Mouse (Mus musculus) liver, embryonic 14 days (tissue): ENCODE data around the gene Il34. TPM values are rescaled to one million over a fixed set of nuclear protein-coding genes. Genes with fewer than 3 reads are reported as not detected.

Experiments
- polyA plus RNA-seq: library from polyadenylated mRNA; depleted of rRNA; stranded (reverse); fragments of >200 nt; gene quantifications from 2 replicates; pipeline ENCODE4 v1.2.3, GENCODE M21; 2012; rRNA removed

Il34 gene
- 0.01 and 0.07 TPM in 2 replicates for polyA plus RNA-seq

GRCm38 (mm10) chr8:110805669-110806068, at the start of gene Il34:
Gene Il34 (minus strand): TSS chr8:110805924.

GRCm38 (mm10) chr8:110846405-110847170, 40.9 kb upstream of the Il34 start, which contains the start of the genes Cog4 and Sf3b3:
Gene Cog4 (plus strand): TSS chr8:110846600.
Gene Sf3b3 (minus strand): TSS chr8:110846787.

GRCm38 (mm10) chr8:110720685-110721598, 84.8 kb downstream of the Il34 start, which contains the start of gene Mtss1l:
Gene Mtss1l (plus strand): TSS chr8:110721476.

Other genes starting within 250 kb of the Il34 start
- 12.9 and 14.8 TPM in 2 replicates for gene Vac14, start 187.3 kb downstream of the Il34 start, polyA plus RNA-seq
- gene Mtss1l, start 84.4 kb downstream of the Il34 start, polyA plus RNA-seq, result 2.4 and 2.5 TPM in 2 replicates
- gene Cog4, start 40.7 kb upstream of the Il34 start, polyA plus RNA-seq, result 14.3 and 16.8 TPM in 2 replicates
- 34.8 and 40.3 TPM in 2 replicates for gene Sf3b3, start 40.9 kb upstream of the Il34 start, polyA plus RNA-seq
- gene Fuk, start 96.6 kb upstream of the Il34 start, polyA plus RNA-seq, result 2.0 and 2.6 TPM in 2 replicates
- gene St3gal2, start 114.0 kb upstream of the Il34 start, polyA plus RNA-seq, result 9.7 and 11.0 TPM in 2 replicates
- gene Ddx19a, start 191.9 kb upstream of the Il34 start, polyA plus RNA-seq, result 28.3 and 30.8 TPM in 2 replicates
- gene Ddx19b, start 225.8 kb upstream of the Il34 start, polyA plus RNA-seq, result 2.5 and 2.9 TPM in 2 replicates
- gene Aars, start 227.2 kb upstream of the Il34 start, polyA plus RNA-seq, result 32.5 and 33.3 TPM in 2 replicates